Mouse (Mus musculus): ENCODE data around the gene Tmem132a.

Tmem132a gene

DNA sequence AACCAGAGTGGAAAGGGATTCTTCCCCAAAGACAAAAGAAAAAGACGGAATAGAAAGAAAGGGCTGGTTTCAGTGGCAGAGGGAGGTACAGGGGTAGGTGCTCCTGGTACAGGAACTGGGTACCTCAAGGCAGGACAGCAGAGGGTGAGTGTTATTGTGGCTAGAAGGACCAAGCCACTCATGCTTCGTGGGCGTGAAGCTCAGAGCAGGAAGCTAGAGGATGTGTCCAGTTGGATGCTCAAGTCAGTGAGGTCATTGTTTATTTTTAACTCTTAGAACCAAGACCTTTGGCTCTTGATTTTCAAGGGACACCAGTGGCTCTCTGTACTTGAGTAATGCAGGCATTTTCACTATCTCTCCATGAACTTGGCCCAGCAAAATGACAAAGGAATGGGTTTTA is 37.7 kb downstream of the Tmem132a start:
- no peak for DNase-seq (ENCODE audit: low spot score in 2 of 2)

DNA sequence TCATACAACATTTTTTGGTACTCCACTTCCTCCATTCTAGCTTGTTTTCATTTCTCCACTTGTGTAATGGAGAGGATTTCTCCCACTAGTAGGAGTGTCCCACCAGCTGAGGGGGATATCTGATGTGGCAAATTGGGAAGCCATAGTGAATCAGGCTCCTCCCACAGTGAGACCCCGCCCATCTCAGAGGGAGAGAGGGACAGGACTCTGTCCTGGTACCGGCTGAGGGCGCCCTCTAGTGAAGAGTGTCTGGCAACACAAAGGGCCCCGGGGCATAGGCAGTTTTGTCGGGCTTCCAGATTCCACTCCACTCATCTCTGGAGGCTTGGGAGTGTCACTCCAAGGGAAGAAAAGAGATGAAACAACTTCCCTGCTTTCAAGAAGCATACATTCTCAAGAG is 38.3 kb downstream of the Tmem132a start:
- peak in 1 of 2 experiments; percentile 24 for DNase-seq (ENCODE audit: low spot score in 2 of 2)

DNA sequence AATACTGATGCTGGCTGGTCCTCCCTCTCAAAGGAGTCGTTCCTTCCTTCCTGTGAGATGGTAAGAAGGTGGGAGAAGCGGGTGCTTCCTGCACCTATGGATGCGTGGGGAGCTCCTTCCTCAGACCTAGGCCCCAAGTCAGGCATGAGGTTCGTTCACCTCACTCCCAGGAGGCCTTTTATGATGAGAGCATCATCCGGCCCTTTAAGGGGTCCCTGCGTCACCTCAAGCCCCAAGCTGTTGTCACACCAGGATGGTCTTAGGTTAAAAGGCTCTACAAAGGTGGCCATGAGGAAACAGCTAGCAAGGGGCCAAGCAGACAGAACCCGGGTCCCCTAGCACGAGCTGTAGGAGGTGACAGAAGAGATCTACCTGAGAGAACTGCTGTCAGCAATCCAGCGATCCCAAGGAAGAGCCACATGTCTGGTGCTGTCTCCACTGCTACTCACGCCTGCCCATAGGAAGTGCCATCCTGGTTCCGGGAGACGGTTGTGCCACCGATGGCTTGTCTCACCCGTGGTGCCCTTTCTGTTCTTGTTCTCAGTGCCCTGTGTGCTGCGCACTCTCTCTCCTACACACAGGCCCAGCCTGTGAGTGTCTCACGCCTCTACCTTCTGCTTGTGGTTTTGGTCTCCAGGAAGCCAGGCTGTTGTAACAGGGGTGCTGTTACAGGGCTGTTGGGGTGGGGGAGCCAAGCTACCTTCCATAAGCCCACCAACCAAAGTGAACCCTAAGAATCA is 40.1 kb downstream of the Tmem132a start, which contains the start of gene Cd6:
TSS of gene Cd6 (minus strand) at position 623 of the 740 bp plus-strand sequence.
- DNase-seq (ENCODE audit: low spot score in 2 of 2), result no peak

DNA sequence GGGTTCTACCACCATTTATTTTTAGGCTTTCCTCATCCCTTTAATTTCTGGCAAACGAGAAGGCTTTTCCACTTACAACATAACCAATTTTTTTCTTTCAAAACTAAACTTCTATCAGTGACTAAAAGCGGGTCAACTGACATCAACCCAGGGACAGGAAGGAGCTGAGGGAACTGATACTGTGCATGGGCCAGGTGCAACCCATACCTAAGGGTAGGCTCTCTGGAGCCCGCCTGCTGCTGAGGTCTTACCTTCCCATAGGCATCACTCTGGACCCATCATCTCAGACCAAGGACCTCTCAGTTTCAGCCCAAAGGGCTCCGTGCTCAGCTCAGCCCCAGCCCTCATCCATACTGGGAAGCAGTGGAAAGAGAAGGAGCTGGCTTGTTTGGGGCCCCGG is 41.4 kb downstream of the Tmem132a start:
- no peak for DNase-seq (ENCODE audit: low spot score in 2 of 2)

DNA sequence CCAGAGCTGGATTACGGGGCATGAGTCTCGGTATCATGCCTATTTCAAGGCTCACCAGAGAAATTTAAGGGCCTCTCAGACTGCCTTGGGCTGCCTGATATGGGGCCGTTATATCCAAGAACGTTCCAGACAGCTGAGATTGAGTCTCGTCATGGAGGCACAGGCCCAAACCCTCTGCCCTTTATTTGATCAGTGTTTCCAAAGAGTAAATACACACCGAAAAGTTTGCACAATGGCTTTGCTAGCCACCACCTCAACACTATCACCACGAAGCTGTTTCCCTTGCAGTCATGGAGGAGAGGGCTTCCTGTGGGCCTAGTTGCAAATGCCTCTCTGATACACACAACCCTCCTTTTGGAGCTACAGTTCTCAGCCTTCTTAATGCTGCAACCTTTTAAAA is 45.7 kb downstream of the Tmem132a start:
- no peak for DNase-seq (ENCODE audit: low spot score in 2 of 2)

DNA sequence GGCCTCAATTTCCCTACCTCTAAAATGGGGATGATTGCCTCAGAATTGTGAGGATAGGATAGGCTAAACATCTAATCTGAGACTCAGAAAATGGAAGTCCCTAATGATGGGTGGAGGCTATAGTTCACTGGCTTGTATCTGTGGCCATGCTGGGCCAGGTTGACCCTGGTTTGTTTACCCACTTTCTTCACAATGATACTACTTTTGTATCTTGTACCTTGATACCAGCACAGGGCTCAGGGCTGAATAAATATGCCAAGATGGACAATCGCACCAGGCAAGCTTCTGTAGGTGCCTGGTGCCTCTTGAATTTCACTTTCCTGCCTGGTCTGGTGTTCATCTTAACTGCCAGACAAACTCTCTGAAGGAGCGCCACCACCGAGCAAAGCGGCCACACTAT is 47.2 kb downstream of the Tmem132a start:
- no peak for DNase-seq (ENCODE audit: low spot score in 2 of 2)

DNA sequence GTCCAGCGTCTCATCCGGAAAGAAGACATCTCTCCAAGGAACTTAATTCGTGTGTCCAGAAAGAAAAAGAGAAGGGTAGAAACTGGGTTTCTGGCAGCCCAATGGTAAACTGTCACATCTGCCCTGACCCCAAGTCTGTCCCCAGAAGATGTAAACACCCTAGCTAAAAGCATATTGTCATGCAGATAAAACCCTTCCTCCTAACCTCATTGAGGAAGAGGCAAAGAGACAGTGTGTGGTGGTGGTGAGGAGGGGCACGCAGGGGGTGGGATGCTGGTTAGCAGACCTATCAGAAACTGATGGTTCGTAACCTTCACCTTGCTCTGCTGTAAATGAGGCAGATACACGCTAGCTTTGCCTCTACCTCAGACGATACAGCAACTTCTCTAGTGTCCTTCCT is 48.4 kb downstream of the Tmem132a start:
- DNase-seq (ENCODE audit: low spot score in 2 of 2), result no peak

DNA sequence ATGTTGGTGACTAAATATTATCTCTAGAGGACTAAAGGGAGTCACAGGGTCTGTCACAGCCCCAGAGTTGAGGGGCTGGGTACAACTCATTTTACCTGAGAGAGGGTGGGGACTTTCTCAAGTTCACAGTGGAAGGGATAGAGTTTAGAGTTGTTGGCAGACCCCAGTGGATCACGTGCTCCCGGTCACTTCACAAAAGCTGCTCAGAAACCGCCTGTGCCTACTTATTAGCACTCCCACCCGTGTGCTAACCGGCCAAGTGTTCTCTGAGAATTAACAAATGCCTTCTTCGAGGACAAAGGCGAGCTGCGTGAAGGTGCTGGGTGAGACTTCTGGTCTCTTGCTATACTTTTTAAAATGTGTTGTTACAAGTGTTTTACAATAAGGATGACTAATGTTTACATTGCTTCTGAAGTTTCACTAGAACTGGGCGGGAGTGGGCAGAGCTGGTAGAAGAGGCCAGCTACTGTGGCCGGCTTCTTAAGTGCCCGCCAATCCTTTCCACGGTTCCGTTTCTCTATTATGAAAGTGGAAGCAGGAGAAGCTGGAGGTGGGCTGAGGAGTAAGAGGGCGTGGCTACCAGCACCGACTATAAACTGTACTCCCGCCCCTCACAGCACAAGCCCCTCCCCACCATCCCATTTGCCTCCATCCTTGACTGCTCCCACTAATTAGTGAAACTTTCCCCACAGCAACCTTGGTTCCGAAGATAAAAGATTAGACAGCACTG is 51.4 kb downstream of the Tmem132a start:
- no peak for DNase-seq (ENCODE audit: low spot score in 2 of 2)

DNA sequence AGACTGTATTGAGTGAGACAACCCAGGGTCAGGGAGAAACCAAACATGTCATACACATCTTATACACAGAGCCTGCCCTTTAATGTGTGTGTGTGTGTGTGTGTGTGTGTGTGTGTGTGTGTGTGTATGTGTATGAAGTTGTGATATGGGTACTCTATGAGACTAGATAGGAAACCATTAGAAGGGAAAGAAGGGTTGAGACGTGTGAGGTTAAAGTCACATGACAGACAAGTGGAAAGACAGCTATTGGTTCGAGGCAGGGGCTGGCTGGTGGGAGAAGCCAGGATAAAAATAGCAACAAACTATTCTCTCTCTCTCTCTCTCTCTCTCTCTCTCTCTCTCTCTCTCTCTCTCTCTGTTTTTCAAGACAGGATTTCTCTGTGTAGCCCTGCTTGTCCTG is 53.3 kb downstream of the Tmem132a start:
- DNase-seq (ENCODE audit: low spot score in 2 of 2), result no peak

DNA sequence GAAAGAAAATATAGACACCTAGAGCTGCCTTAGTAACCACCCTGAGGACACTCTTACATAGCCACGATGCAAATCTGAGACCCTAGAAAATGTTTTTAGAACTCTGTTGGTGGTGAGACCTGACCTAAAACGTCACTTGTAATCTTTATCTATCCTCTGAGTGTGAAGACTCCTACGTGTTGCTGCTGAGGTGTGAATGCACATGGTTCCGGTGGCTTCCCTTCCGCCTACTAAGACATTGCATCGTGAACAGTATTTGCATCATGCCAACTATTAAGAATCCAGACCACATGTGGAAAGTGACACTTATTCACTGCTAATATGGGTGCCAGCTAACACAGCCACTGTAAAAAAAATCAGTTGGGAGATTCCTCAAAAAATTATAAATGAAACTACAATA is 53.9 kb downstream of the Tmem132a start:
- no peak for DNase-seq (ENCODE audit: low spot score in 2 of 2)

DNA sequence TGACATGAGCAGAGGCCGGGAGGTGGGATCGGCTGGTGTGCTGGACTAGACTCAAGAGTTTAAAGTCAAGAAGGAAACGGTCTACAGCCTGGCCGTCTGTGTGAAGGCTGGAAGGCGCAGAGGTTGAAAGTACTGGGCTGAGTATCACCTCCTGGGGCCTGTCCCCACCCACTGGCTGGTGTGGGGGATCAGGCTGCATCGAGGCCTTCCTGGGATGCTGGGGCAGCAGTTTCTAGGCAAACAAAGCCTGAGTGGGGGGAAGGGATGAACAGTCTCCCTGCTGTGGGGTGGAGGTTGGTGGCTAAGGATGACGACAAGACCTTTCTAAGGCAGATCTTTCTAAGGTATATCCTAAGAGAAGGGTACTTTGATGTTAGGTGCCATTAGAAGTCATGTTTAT is 55.8 kb downstream of the Tmem132a start:
- no peak for DNase-seq (ENCODE audit: low spot score in 2 of 2)

DNA sequence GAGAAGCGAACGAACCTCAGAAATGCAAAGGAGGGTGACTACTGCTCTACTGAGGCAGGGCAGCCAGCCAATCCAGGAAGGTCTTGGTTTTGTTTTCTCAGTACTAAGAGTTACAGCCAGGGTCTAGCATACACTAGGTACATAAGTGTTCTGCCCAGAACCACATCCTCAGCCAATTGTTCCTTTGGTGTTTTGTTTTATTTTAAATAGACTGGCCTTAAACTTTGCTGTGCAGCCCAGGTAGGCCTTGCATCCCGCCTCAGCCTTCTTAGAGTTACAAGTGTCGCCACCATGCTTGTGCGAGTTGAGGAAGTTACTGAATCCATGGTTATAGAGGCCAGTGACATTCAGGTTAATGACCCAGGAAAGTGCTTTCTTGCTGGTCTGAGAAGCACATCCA is 56.7 kb downstream of the Tmem132a start:
- DNase-seq (ENCODE audit: low spot score in 2 of 2), result no peak

DNA sequence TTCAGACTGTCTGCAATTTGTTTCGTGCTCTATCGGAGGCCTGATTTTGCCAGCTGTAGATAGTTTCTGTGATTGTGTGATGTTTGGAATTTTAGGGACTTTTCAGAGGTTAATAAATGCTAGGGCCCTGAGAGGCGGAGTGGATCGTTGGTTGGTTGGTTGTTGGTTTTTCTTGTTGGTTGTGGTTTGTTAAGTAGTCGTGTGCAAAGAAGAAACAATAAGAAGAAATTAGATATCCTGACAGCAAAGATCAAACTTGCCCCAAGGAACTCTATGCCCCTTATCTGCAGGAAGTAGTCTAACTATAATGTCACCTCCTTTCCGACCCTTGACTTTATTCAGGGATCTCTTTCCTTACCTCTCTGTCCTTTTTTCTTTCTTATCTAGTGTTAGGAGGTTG is 58.3 kb downstream of the Tmem132a start:
- no peak for DNase-seq (ENCODE audit: low spot score in 2 of 2)

DNA sequence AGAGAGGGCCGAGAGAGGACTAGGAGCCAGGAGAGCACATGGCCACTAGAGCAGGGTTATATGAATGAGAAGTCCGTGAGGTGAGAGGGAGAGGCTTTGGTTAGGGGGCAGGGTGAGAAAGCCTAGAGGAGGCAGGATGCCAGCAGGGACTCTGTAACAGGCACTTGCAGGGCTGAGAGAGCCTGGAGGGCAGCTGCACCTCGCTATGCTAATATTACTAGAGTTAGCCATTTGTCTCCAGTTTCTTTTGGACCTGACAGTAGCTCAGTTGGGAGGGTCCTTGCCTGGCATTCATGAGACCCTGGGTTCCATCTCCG is 59.6 kb downstream of the Tmem132a start:
- no peak for DNase-seq (ENCODE audit: low spot score in 2 of 2)

DNA sequence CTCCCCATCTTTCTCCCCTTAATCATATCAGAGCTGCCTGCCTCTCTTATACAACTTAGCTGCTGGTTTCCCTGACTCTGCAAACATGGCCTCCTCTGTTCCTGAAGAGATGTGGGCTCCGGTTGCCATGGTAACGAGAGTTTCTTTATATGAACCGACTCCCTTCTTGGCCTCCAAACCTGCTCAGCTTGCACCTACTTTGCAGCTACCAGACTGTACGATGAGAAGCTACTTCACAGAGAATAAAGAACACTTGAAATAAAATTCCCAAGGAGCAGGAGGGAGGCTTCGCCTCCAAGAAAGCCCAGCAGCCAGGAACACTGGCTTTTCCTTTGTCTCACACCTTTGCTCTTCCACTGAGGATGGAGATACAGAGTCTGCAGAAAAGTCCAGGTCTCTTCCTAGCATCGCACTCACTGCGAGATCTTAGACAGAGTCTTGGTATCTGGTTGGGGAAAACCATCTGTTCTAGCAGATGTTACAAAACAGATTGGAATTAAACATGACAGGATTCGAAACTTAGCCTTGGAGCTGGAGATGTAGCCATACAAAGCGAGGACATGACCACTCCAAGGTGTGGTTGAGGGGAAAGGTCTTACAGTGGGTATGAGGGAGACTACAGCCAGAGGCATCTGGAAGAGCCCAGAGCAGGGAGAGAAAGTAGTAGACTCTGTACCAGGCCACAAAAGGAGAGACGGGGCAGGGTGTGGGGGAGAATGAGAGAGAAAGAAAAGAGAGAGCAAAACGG is 60.1 kb downstream of the Tmem132a start:
- peak; percentile 67 to 87 for DNase-seq (ENCODE audit: low spot score in 2 of 2)

DNA sequence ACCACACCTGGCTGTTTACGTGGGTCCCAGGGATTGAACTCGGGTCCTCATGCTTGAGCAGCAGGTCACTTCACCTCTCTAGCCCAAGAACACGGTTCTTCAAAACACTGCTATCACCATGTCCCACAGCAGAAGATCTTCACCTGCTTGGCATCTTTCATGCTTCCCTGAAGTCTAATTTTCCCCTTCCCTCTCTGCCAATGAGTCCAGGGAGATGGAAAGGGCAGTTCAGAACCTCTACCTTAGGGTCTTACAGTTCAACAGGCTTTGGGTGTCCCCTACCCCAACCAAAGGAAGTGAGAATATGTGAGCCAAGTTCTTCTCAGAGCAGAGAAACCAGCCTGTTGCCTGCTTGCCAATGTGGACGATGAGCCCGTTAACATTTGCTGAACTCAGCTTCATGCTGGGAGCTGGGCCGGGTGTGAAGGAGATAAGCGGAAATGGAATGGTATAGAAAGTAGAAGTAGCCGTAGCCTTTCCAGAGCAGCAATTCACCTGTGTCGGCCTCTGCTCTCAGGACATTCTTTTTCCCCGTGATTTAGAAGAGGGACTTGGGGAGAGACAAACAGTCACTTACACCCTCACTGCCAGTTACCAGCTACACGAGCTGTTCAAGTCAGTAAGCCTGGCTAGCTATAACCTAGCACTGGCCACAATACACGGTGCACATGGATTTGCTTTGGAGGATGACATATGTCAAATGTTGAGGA is 61.1 kb downstream of the Tmem132a start:
- DNase-seq (ENCODE audit: low spot score in 2 of 2), result no peak

Measured in frontal cortex, postnatal 36 days (tissue).